Mouse (Mus musculus) forebrain, embryonic 16.5 days (tissue): Measurements from ENCODE around the gene Ctcfl. TPM values are rescaled to one million over a fixed set of nuclear protein-coding genes. Genes with fewer than 3 reads are reported as not detected.

ENCODE experiments used
- ATAC-seq: fragments of 200-750 bp; cut with Nextera tagmentation; 2 replicates; pipeline ENCODE4 v1.8.0; 2017; ENCODE audit warnings: mild to moderate bottlenecking, moderate library complexity
- H3K27ac ChIP-seq: fragments of 300-500 bp; sonication (generic); 2 replicates; pipeline ENCODE4 v1.5.1; 2014; ENCODE audit warnings: low read length, control low read depth
- H3K27me3 ChIP-seq: fragments of 300-500 bp; sonication (generic); replicated peaks from 2 replicates; pipeline ENCODE4 v1.6.1; 2014; ENCODE audit warnings: low read length; ENCODE audit not compliant: control insufficient read depth, insufficient read depth
- H3K36me3 ChIP-seq: fragments of 300-500 bp; sonication (generic); 2 replicates; pipeline ENCODE4 v1.6.1; 2014; ENCODE audit not compliant: control insufficient read depth, insufficient read depth
- H3K4me1 ChIP-seq: fragments of 300-500 bp; sonication (generic); replicated peaks from 2 replicates; pipeline ENCODE4 v1.6.1; 2014; ENCODE audit warnings: low read length; ENCODE audit not compliant: control insufficient read depth, insufficient read depth
- H3K4me2 ChIP-seq: fragments of 300-500 bp; sonication (generic); 2 replicates; pipeline ENCODE4 v1.6.1; 2014; ENCODE audit warnings: mild to moderate bottlenecking, low read length, control low read depth
- H3K4me3 ChIP-seq: fragments of 300-500 bp; sonication (generic); replicated peaks from 2 replicates; pipeline ENCODE4 v1.5.1; 2014; ENCODE audit warnings: mild to moderate bottlenecking, low read length, control low read depth
- H3K9ac ChIP-seq: fragments of 300-500 bp; sonication (generic); replicated peaks from 2 replicates; pipeline ENCODE4 v1.6.1; 2014; ENCODE audit warnings: low read depth, low read length, control low read depth
- H3K9me3 ChIP-seq: fragments of 300-500 bp; sonication (generic); 2 replicates; pipeline ENCODE4 v1.6.1; 2016; ENCODE audit warnings: low read length; ENCODE audit not compliant: control insufficient read depth
- whole genome bisulfite sequencing: fragments of 180-500 bp; shearing (Covaris S2); extraction: QIAGEN DNeasy Blood & Tissue Kit; methylation state at CpG from one replicate; pipeline ENCODE4 v1.1.7; 2014; 5-methylcytosine and 5-hydroxymethylcytosine counted together
- polyA plus RNA-seq: library from polyadenylated mRNA; unstranded; fragments of >200 nt; fragmentation: Nextera tagmentation; extraction: Ambion mirVana; gene quantifications from 2 replicates; pipeline ENCODE4 v1.2.1, GENCODE M21; 2015

Ctcfl gene
- polyA plus RNA-seq: not detected in 2 replicates

DNA sequence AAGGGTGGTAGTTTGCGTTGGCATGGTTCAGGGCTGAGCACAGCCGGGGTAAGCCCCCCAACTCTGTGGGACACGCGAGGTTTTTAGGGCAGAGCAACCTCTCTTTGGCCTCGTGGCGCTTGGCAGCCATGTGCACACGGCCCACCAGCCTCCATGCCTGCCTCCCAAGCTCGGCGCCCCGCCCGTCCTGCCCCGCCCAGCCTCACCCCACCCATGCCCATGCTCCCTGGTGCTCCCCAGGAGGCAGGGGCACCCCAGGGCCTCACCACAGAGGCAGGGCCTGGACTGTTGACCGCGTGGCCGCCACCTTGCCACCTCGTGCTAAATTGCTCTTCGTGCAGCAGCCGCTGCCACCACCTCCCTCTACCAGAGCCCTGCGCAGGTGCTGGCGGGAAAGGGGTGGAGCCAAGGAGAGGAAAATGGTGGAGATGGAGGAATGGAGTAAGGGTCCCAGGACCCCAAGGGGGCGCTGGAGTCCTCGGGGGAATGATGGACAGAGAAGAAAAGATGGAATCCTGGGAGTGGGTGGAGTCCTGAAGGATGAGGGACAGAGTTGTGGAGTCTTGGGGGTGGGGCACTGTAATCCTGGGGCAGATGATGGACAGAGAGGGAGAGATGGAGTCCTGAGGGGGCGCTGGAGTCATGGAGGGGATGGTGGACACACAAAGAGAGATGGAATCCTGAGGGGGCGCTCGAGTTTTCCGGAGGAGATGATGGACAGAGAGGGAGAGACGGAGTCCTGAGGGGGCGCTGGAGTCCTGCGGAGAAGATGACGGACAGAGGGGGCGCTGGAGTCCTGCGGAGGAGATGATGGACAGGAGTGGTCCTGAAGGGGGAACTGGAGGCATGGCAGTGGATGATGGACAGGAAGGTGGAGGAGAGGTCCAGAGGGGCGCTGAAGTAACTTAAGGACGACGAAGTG, at the start of gene Ctcfl:
Gene Ctcfl, minus strand, starts transcription at position 503 of the 922 bp plus-strand sequence.
- H3K4me3 ChIP-seq: no peak within 1 kb of the TSS
- ATAC-seq: no peak
- H3K4me2 ChIP-seq: no peak within 1 kb of the TSS

DNA sequence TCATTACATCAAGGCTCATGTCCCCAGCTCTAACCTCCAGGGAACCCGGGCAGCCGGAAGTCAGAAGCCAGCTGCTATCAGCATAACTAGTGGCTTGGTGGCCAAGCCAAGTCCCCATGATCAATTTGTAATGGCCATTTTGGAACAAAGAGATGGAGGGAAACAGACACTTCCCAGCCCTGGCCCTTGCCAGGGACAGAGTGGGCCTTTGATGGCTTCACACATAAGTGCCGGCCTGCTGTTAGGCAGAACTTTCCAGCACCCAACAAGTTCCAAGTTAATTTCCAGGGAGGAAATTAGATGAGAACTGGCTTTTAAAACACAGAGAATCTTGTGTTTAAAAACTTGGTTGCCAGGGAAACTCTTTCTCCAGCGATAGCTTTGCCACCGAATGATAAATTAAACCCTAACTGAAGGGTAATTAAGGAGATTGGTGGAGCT, 49.1 kb upstream of the Ctcfl start:
- 47% methylated on average over 5 of the region's 5 CpGs for WGBS
- Histone ChIP-seq H3K27ac (no peak overlapping the region), H3K4me3 (no peak overlapping the region)

More for the DNA sequence above, at the start of gene Ctcfl:
- Histone ChIP-seq H3K9me3 (no peaks in the 10 kb centered on the region), H3K27me3 (no peaks in the 10 kb centered on the region), H3K9ac (no peak within 1 kb of the TSS), H3K36me3 (no peaks in the 10 kb centered on the region), H3K4me1 (no peaks in the 10 kb centered on the region), H3K27ac (no peak within 1 kb of the TSS)
- WGBS: 91% methylated on average over 35 of the region's 35 CpGs

DNA sequence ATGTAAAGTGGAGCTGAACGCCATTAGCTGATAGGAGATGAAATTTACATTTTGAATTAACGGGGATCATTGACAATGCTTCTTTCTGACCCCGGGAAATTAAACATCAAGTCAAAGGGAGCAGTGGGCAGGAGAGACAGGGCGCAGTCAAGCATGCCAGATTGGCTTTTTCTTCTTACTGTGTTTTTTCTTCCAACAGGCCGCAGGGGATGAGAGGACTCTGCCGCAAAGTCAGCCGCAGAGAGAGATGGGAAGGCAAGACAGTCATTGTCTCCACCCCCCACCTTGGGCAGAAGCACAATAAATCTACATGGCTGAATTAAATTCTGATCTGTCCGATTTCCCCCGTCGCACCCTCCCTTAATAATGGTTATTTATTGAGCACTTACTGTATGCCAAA, 46.0 kb upstream of the Ctcfl start:
- 83% methylated on average over 10 of the region's 10 CpGs for WGBS
- no peak for ATAC-seq
- no peaks in the 10 kb centered on the region for H3K27me3 ChIP-seq
- H3K4me3 ChIP-seq: no peak overlapping the region
- no peaks in the 10 kb centered on the region for H3K9me3 ChIP-seq
- peaks cover 7% of the 10 kb centered on the region; the same call in 1 of the 2 replicates for H3K4me1 ChIP-seq
- no peak overlapping the region for H3K9ac ChIP-seq
- H3K27ac ChIP-seq: no peak overlapping the region
- no peaks in the 10 kb centered on the region for H3K36me3 ChIP-seq
- no peak overlapping the region for H3K4me2 ChIP-seq

More for the DNA sequence above, 49.1 kb upstream of the Ctcfl start:
- no peaks in the 10 kb centered on the region for H3K36me3 ChIP-seq
- no peak overlapping the region for H3K4me2 ChIP-seq
- no peaks in the 10 kb centered on the region for H3K9me3 ChIP-seq
- ATAC-seq: no peak
- H3K9ac ChIP-seq: no peak overlapping the region
- H3K27me3 ChIP-seq: no peaks in the 10 kb centered on the region
- H3K4me1 ChIP-seq: peaks cover 18% of the 10 kb centered on the region

GRCm38 (mm10) chr2:173164946-173165345, 45.6 kb upstream of the Ctcfl start:
- WGBS: 83% methylated on average over 10 of the region's 10 CpGs
- peaks cover 7% of the 10 kb centered on the region; the same call in 1 of the 2 replicates for H3K4me1 ChIP-seq

DNA sequence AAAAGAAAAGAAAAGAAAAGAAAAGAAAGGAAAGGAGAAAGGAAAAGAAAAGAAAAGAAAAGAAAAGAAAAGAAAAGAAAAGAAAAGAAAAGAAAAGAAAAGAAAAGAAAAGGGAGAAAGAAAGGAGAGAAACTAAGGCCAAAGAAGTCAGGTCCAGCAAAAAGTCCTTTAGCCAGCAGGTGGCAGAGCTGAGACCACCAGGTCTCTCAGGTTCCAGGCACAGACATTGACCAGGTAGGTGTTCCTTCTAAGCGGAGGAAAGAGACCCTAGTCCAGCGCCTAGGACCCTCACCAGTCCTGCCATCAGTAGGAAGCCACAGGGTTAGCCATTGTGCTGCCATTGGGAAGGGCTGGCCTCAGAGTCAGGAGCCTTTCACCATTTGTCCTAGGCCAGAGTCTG, 45.0 kb upstream of the Ctcfl start:
- Histone ChIP-seq H3K4me1 (peaks cover 7% of the 10 kb centered on the region), H3K9me3 (no peaks in the 10 kb centered on the region), H3K4me2 (no peak overlapping the region), H3K36me3 (no peaks in the 10 kb centered on the region), H3K9ac (no peak overlapping the region), H3K27me3 (no peaks in the 10 kb centered on the region), H3K27ac (no peak overlapping the region), H3K4me3 (no peak overlapping the region)
- WGBS: 43% methylated on average over 2 of the region's 2 CpGs
- no peak for ATAC-seq

More at GRCm38 (mm10) chr2:173164946-173165345, 45.6 kb upstream of the Ctcfl start:
- Histone ChIP-seq H3K27ac (no peak overlapping the region), H3K36me3 (no peaks in the 10 kb centered on the region), H3K9ac (no peak overlapping the region), H3K4me2 (no peak overlapping the region), H3K4me3 (no peak overlapping the region), H3K9me3 (no peaks in the 10 kb centered on the region), H3K27me3 (no peaks in the 10 kb centered on the region)
- no peak for ATAC-seq

- H3K27ac ChIP-seq: no peak overlapping the region
- no peaks in the 10 kb centered on the region for H3K9me3 ChIP-seq
- H3K4me1 ChIP-seq: peaks cover 6% of the 10 kb centered on the region
- ATAC-seq: no peak
- H3K4me3 ChIP-seq: no peak overlapping the region
- H3K4me2 ChIP-seq: no peak overlapping the region
- no peak overlapping the region for H3K9ac ChIP-seq
- H3K27me3 ChIP-seq: no peaks in the 10 kb centered on the region
- H3K36me3 ChIP-seq: no peaks in the 10 kb centered on the region
- 83% methylated on average over 8 of the region's 8 CpGs for WGBS
These were observed 44.1 kb upstream of the Ctcfl start for GRCm38 (mm10) chr2:173163380-173163779.

- Histone ChIP-seq H3K9ac (no peak overlapping the region), H3K4me2 (no peak overlapping the region), H3K9me3 (no peaks in the 10 kb centered on the region), H3K27ac (no peak overlapping the region), H3K36me3 (no peaks in the 10 kb centered on the region), H3K27me3 (no peaks in the 10 kb centered on the region), H3K4me1 (peaks cover 5% of the 10 kb centered on the region; the same call in 1 of the 2 replicates), H3K4me3 (no peak overlapping the region)
- ATAC-seq: peak; percentile 55; the same call in 1 of the 2 replicates
- 53% methylated on average over 24 of the region's 24 CpGs for WGBS
These were observed 40.3 kb upstream of the Ctcfl start for GRCm38 (mm10) chr2:173159354-173160311.

DNA sequence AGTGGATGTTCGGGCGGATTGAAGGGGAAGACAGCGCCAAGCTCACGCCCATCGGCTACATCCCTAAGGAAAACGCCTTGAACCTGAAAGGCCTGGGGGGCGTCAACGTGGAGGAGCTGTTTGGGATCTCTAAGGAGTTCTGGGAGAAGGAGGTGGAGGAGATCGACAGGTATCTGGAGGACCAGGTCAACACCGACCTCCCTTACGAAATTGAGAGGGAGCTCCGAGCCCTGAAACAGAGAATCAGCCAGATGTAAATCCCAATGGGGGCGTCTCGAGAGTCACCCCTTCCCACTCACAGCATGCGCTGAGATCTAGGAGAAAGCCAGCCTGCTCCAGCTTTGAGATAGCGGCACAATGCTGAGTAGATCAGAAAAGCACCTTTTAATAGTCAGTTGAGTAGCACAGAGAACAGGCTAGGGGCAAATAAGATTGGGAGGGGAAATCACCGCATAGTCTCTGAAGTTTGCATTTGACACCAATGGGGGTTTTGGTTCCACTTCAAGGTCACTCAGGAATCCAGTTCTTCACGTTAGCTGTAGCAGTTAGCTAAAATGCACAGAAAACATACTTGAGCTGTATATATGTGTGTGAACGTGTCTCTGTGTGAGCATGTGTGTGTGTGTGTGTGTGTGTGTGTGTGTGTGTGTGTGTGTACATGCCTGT, 39.2 kb upstream of the Ctcfl start:
- Histone ChIP-seq H3K4me3 (no peak overlapping the region), H3K9ac (no peak overlapping the region), H3K4me2 (no peak overlapping the region), H3K27me3 (no peaks in the 10 kb centered on the region), H3K9me3 (no peaks in the 10 kb centered on the region), H3K27ac (no peak overlapping the region), H3K36me3 (no peaks in the 10 kb centered on the region), H3K4me1 (peaks cover 5% of the 10 kb centered on the region; the same call in 1 of the 2 replicates)
- no peak for ATAC-seq
- 91% methylated on average over 19 of the region's 19 CpGs for WGBS
